Mouse (Mus musculus) embryonic facial prominence, embryonic 12.5 days (tissue): Measurements from ENCODE around the gene Ints1. TPM values are rescaled to one million over a fixed set of nuclear protein-coding genes. Genes with fewer than 3 reads are reported as not detected.

Experiments used
- ATAC-seq: fragments of 200-750 bp; cut with Nextera tagmentation; 2 replicates; pipeline ENCODE4 v1.8.0; 2017; ENCODE audit not compliant: insufficient number of reproducible peaks, insufficient read depth, low FRiP score, low TSS enrichment
- H3K27ac ChIP-seq: fragments of 300-500 bp; sonication (generic); 2 replicates; pipeline ENCODE4 v1.5.1; 2016; ENCODE audit warnings: mild to moderate bottlenecking
- H3K27me3 ChIP-seq: fragments of 300-500 bp; sonication (generic); 2 replicates; pipeline ENCODE4 v1.6.1; 2016; ENCODE audit warnings: mild to moderate bottlenecking, moderate library complexity
- H3K36me3 ChIP-seq: fragments of 300-500 bp; sonication (generic); 2 replicates; pipeline ENCODE4 v1.6.1; 2016; ENCODE audit warnings: mild to moderate bottlenecking
- H3K4me1 ChIP-seq: fragments of 300-500 bp; sonication (generic); 2 replicates; pipeline ENCODE4 v1.6.1; 2016
- H3K4me2 ChIP-seq: fragments of 300-500 bp; sonication (generic); replicated peaks from 2 replicates; pipeline ENCODE4 v1.6.1; 2016; ENCODE audit warnings: mild to moderate bottlenecking, moderate library complexity
- H3K4me3 ChIP-seq: fragments of 300-500 bp; sonication (generic); 2 replicates; pipeline ENCODE4 v1.5.1; 2016; ENCODE audit warnings: mild to moderate bottlenecking
- H3K9ac ChIP-seq: fragments of 300-500 bp; sonication (generic); 2 replicates; pipeline ENCODE4 v1.6.1; 2016; ENCODE audit warnings: mild to moderate bottlenecking, moderate library complexity
- H3K9me3 ChIP-seq: fragments of 300-500 bp; sonication (generic); 2 replicates; pipeline ENCODE4 v1.6.1; 2016; ENCODE audit warnings: mild to moderate bottlenecking, moderate library complexity
- WGBS: fragments of 180-500 bp; shearing (Covaris S2); methylation state at CpG from one replicate; pipeline ENCODE4 v1.1.7; 2016; 5-methylcytosine and 5-hydroxymethylcytosine counted together
- polyA plus RNA-seq: library from polyadenylated mRNA; unstranded; fragments of >200 nt; fragmentation: Nextera tagmentation; extraction: Ambion mirVana; gene quantifications from 2 replicates; pipeline ENCODE4 v1.2.1, GENCODE M21; 2016

The Ints1 gene
- polyA plus RNA-seq, result 33.6 and 34.5 TPM in 2 replicates

GRCm38 (mm10) chr5:139775216-139775926 lies at the start of gene Ints1:
TSS of gene Ints1 (minus strand) at chr5:139775674.
- WGBS, result under 1% methylated on average over 55 of the region's 55 CpGs
- H3K4me2 ChIP-seq, result peak within 1 kb of the TSS; percentile 93
- no peaks in the 10 kb centered on the region for H3K9me3 ChIP-seq

DNA sequence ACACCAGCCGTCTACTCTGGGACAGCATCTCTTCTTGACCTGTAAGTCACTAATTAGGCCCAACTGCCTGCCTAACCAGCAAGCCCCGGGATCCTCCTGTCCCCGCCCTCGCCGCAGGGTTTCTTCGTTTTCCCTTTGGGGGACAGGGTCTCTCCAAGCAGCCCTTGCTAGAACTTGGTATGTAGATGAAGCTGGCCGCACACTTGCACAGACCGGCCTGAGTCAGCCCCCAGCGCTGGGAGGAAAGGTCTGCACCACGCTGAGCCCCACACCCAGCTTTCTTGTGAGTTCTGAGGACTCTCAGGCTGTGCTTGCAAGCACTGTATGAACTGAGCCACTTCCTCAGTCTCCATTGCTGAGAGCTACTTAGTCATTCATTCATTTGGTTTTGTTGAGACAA lies 49.1 kb upstream of the Ints1 start:
- ATAC-seq, result no peak
- H3K4me1 ChIP-seq, result peaks cover 11% of the 10 kb centered on the region; the same call in 1 of the 2 replicates
- no peaks in the 10 kb centered on the region for H3K27me3 ChIP-seq
- no peak overlapping the region for H3K4me3 ChIP-seq
- H3K27ac ChIP-seq, result no peak overlapping the region
- H3K9me3 ChIP-seq, result no peaks in the 10 kb centered on the region
- WGBS, result 82% methylated on average over 10 of the region's 10 CpGs
- H3K4me2 ChIP-seq, result no peak overlapping the region
- no peak overlapping the region for H3K9ac ChIP-seq
- peaks cover 27% of the 10 kb centered on the region for H3K36me3 ChIP-seq

More at GRCm38 (mm10) chr5:139775216-139775926, at the start of gene Ints1:
- Histone ChIP-seq H3K27ac (peak within 1 kb of the TSS; percentile 52; the same call in 1 of the 2 replicates), H3K36me3 (peaks cover 38% of the 10 kb centered on the region), H3K4me1 (peaks cover 7% of the 10 kb centered on the region), H3K27me3 (no peaks in the 10 kb centered on the region), H3K9ac (peak within 1 kb of the TSS; percentile 90), H3K4me3 (peak within 1 kb of the TSS; percentile 100)
- ATAC-seq, result peak; percentile 80

DNA sequence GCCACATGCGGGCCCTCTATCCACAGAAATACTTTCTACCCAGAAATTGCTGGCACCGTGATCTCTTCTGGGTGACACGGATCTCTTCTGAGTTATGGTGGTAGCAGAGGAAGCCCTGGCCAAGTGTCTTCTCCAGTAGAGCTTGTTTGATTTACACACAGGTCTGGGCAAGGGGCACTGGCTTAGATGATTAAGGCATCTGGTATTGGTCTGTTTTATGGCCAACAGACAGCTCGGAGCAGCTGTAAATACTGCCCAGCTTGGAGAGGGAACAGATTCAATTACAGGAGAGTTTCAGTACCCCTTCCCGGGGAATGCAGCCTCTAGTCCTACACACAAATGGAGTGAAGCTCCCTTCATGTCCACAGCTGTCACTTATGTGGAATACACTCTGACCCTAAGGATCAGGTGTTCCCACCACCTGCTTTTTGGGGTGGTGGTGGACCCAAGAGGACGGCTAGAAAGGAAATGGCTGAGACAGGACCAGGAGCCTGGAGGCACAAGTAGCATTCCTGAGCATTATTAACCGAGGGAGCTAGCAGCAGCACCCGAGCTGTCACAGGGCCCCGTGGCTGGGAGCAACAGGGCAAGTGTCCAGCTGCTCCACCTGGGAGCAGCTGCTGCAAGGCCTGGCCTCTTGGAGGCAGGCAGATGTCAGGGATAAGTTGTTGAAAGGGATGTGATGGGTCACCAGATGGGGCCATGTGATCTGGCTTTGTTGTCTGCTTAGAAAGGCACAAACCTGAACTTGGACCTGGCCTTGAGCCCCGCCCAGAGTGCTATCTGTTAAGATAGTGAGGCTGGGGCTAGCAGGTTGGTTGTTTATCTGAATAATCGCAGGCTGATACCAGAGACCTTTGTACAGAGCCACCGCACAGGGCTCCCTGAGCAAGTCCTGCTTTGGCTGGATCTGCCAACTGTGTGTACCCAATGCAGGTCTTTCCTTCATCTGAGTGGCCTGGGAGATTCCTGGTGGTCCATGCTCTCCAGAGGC lies 46.3 kb upstream of the Ints1 start:
- 74% methylated on average over 12 of the region's 12 CpGs for WGBS
- no peaks in the 10 kb centered on the region for H3K27me3 ChIP-seq
- H3K9me3 ChIP-seq, result no peaks in the 10 kb centered on the region
- peaks cover 11% of the 10 kb centered on the region; the same call in 1 of the 2 replicates for H3K4me1 ChIP-seq
- H3K9ac ChIP-seq, result no peak overlapping the region
- H3K36me3 ChIP-seq, result peaks cover 27% of the 10 kb centered on the region
- H3K4me2 ChIP-seq, result no peak overlapping the region
- no peak for ATAC-seq
- no peak overlapping the region for H3K4me3 ChIP-seq
- no peak overlapping the region for H3K27ac ChIP-seq

DNA sequence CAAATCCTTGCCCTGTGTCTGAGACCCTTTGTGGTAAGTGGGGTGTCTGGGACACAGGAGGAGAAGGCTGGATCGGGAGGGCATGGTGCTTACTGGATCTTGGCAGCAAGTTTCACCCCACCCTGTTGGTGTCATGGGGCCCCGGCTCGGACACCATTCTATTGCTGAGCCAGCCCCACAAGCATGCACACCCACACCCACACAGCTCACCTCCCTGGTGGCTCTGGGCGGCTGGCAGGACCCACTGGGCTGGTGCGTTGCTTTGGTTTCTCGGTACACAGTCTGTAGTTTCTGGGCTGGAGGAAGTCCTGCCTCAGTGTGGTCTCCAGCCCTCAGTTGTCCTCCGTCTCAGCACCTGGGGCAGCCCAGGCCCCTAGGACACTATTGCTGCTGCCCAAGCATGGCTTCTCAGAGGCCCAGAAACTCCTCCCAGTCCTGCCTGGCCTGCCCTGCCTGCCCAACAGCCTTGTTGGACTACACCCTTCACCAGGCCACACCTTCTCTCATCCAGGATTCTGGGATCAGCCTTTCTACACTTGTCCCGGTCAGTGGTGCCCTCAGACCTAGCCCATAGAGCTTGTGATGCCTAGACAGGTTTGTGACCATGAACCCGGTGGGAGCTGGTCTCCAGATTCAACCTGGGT lies 44.2 kb upstream of the Ints1 start, which contains the start of gene Tmem184a:
Tmem184a (minus strand) TSS at position 380 of the 644 bp plus-strand sequence.
- Histone ChIP-seq H3K36me3 (peaks cover 25% of the 10 kb centered on the region), H3K4me1 (no peaks in the 10 kb centered on the region), H3K4me3 (no peak within 1 kb of the TSS), H3K27ac (no peak within 1 kb of the TSS), H3K4me2 (no peak within 1 kb of the TSS), H3K9ac (no peak within 1 kb of the TSS), H3K9me3 (no peaks in the 10 kb centered on the region), H3K27me3 (peaks cover 5% of the 10 kb centered on the region)
- WGBS, result 84% methylated on average over 9 of the region's 9 CpGs
- no peak for ATAC-seq

- H3K36me3 ChIP-seq, result peaks cover 21% of the 10 kb centered on the region
- no peaks in the 10 kb centered on the region for H3K9me3 ChIP-seq
- ATAC-seq, result no peak
- no peak overlapping the region for H3K9ac ChIP-seq
- H3K4me3 ChIP-seq, result no peak overlapping the region
- 55% methylated on average over 4 of the region's 4 CpGs for WGBS
- no peak overlapping the region for H3K4me2 ChIP-seq
- no peaks in the 10 kb centered on the region for H3K4me1 ChIP-seq
- peaks cover 14% of the 10 kb centered on the region for H3K27me3 ChIP-seq
- no peak overlapping the region for H3K27ac ChIP-seq
Observed at GRCm38 (mm10) chr5:139818801-139819200, 43.3 kb upstream of the Ints1 start.

GRCm38 (mm10) chr5:139818056-139818455 lies 42.6 kb upstream of the Ints1 start:
- H3K9me3 ChIP-seq, result no peaks in the 10 kb centered on the region
- peaks cover 21% of the 10 kb centered on the region for H3K27me3 ChIP-seq
- no peak overlapping the region for H3K4me3 ChIP-seq
- H3K4me2 ChIP-seq, result no peak overlapping the region
- 82% methylated on average over 3 of the region's 3 CpGs for WGBS
- no peak overlapping the region for H3K27ac ChIP-seq
- no peaks in the 10 kb centered on the region for H3K4me1 ChIP-seq
- H3K9ac ChIP-seq, result no peak overlapping the region
- H3K36me3 ChIP-seq, result peaks cover 13% of the 10 kb centered on the region
- no peak for ATAC-seq

DNA sequence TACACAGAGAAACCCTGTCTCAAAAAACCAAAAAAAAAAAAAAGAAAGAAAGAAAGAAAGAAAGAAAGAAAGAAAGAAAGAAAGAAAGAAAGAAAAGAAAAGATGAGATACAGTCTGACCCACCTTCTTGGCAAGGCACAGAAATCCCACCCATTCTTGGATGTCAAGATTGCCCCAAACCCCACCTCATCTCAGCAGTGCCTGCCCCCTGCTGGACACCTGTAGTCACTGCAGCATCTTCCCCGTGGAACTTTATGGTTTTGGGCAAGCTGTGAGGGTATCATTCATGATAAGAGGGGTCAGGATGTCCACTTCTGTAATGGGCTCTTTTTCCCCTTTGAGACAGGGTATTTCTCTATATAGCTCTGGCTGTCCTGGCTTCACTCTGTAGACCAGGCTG lies 41.8 kb upstream of the Ints1 start:
- H3K4me2 ChIP-seq, result no peak overlapping the region
- H3K27ac ChIP-seq, result no peak overlapping the region
- peaks cover 6% of the 10 kb centered on the region for H3K36me3 ChIP-seq

GRCm38 (mm10) chr5:139816445-139816844 lies 41.0 kb upstream of the Ints1 start:
- Histone ChIP-seq H3K4me1 (no peaks in the 10 kb centered on the region), H3K36me3 (no peaks in the 10 kb centered on the region), H3K27ac (no peak overlapping the region), H3K4me2 (no peak overlapping the region), H3K27me3 (peaks cover 34% of the 10 kb centered on the region), H3K9ac (no peak overlapping the region), H3K4me3 (no peak overlapping the region), H3K9me3 (no peaks in the 10 kb centered on the region)
- ATAC-seq, result no peak

More for the DNA sequence above, 41.8 kb upstream of the Ints1 start:
- Histone ChIP-seq H3K9ac (no peak overlapping the region), H3K4me1 (no peaks in the 10 kb centered on the region), H3K9me3 (no peaks in the 10 kb centered on the region), H3K4me3 (no peak overlapping the region), H3K27me3 (peaks cover 29% of the 10 kb centered on the region)
- WGBS, result 7% methylated on average over 1 of the region's 1 CpGs
- ATAC-seq, result no peak

DNA sequence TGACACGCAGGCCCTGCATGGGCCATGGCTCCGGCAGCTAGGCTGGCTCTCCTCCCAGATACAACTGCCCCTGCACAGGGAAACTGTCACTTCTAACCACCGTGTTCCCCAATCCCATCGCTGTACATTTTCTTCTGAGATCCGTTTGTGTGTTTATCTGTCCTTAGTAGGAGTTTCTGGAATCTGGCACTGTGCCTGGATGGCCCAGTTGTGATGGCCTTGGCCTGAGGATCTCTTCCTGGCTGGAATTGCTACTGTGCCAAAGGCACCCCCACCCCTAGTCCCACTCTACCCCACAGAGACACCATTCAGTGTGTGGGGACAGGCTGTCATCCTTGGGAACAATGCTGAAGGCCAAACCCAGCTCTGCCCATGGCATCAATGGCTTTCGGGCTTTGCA lies 40.5 kb upstream of the Ints1 start:
- H3K4me1 ChIP-seq, result no peaks in the 10 kb centered on the region
- ATAC-seq, result no peak
- H3K27ac ChIP-seq, result no peak overlapping the region
- peaks cover 34% of the 10 kb centered on the region for H3K27me3 ChIP-seq
- H3K4me3 ChIP-seq, result no peak overlapping the region
- H3K9me3 ChIP-seq, result no peaks in the 10 kb centered on the region
- no peak overlapping the region for H3K9ac ChIP-seq
- no peak overlapping the region for H3K4me2 ChIP-seq
- 82% methylated on average over 6 of the region's 6 CpGs for WGBS
- no peaks in the 10 kb centered on the region for H3K36me3 ChIP-seq

DNA sequence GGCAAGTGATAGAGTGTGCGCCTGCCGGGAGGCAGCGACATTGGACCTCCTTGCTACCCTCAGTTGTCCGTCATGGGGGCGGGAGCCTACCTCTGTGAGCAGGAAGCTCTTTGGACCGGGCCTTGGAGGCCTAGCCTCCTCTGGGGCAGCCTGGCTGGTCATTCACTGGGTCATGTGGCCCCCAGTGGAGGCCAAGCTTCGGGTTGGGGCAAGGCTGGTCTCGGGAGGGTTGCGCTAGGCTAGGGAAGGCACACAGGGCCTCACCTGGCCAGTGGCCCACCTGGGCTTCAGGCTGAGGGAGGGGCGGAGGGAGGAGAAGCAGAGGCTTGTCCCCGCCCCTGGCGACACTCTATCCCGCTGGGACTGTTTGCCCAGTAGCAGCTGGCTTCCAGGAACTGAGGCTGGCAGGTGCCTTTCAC lies 38.5 kb upstream of the Ints1 start:
- Histone ChIP-seq H3K36me3 (no peaks in the 10 kb centered on the region), H3K27ac (no peak overlapping the region), H3K4me1 (no peaks in the 10 kb centered on the region), H3K4me3 (peak overlapping the region; percentile 12), H3K27me3 (peaks cover 34% of the 10 kb centered on the region), H3K9me3 (no peaks in the 10 kb centered on the region), H3K4me2 (0 out of 2 replicates have a peak overlapping the region, but pooled peaks have one; percentile 0), H3K9ac (no peak overlapping the region)
- WGBS, result 3% methylated on average over 13 of the region's 13 CpGs
- ATAC-seq, result no peak

DNA sequence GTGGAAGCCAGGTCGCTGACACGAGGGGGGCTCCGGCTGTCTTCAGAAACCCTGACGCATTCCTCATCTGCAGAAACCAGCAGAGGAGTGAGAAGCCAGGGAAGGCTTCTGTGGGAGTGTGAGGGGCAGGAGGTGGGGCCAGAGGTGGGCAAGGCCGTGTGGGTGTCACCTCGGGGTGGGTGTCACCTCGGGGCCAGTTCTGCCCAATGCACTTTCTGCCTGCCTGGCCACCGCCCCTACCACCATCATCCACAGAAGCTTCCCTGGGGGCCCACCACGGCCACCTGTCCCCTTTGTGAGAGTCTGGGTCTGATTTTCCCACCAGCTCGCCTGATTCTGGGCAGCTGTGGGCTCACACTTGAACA lies 37.6 kb upstream of the Ints1 start:
- no peaks in the 10 kb centered on the region for H3K4me1 ChIP-seq
- H3K4me2 ChIP-seq, result no peak overlapping the region
- H3K27ac ChIP-seq, result no peak overlapping the region
- no peak overlapping the region for H3K9ac ChIP-seq
- H3K36me3 ChIP-seq, result no peaks in the 10 kb centered on the region
- peaks cover 34% of the 10 kb centered on the region for H3K27me3 ChIP-seq
- no peak for ATAC-seq
- no peak overlapping the region for H3K4me3 ChIP-seq
- H3K9me3 ChIP-seq, result no peaks in the 10 kb centered on the region
- 47% methylated on average over 10 of the region's 10 CpGs for WGBS
